Mouse (Mus musculus): ENCODE data around the gene Kdelr2. TPM values are rescaled to one million over a fixed set of nuclear protein-coding genes. Genes with fewer than 3 reads are reported as not detected.

Kdelr2 gene
- polyA plus RNA-seq, 1 experiment from 2014 or later: 345 TPM

GRCm38 (mm10) chr5:143367931-143368330, 35.7 kb upstream of the Kdelr2 start:
- no peaks in the 10 kb centered on the region for H3K9me3 ChIP-seq (ENCODE audit: control insufficient read depth, low read length)
- 81% methylated on average over 3 of the region's 3 CpGs for WGBS
- H3K27me3 ChIP-seq (replicated peaks; ENCODE audit: control insufficient read depth, insufficient read depth, low read length): peaks cover 61% of the 10 kb centered on the region
- H3K4me1 ChIP-seq (ENCODE audit: control insufficient read depth, insufficient read depth, low read length): peaks cover 13% of the 10 kb centered on the region
- H3K4me3 ChIP-seq (ENCODE audit: low read length): no peak overlapping the region
- no peaks in the 10 kb centered on the region for H3K36me3 ChIP-seq (ENCODE audit: control insufficient read depth, insufficient read depth, low read length)
- H3K27ac ChIP-seq (ENCODE audit: low read length): no peak overlapping the region
- no peak overlapping the region for H3K9ac ChIP-seq (ENCODE audit: low read depth, low read length)
- ATAC-seq: no peak
- H3K4me2 ChIP-seq (ENCODE audit: low read depth, low read length): no peak overlapping the region

GRCm38 (mm10) chr5:143369611-143370255, 33.9 kb upstream of the Kdelr2 start:
- no peak overlapping the region for H3K27ac ChIP-seq (ENCODE audit: low read length)
- 1% methylated on average over 32 of the region's 36 CpGs for WGBS
- peaks cover 71% of the 10 kb centered on the region for H3K27me3 ChIP-seq (replicated peaks; ENCODE audit: control insufficient read depth, insufficient read depth, low read length)

GRCm38 (mm10) chr5:143370416-143371145, 33.1 kb upstream of the Kdelr2 start:
- H3K9ac ChIP-seq (ENCODE audit: low read depth, low read length): no peak overlapping the region
- no peak overlapping the region for H3K27ac ChIP-seq (ENCODE audit: low read length)
- H3K4me2 ChIP-seq (ENCODE audit: low read depth, low read length): peak overlapping the region; percentile 53
- no peaks in the 10 kb centered on the region for H3K36me3 ChIP-seq (ENCODE audit: control insufficient read depth, insufficient read depth, low read length)
- H3K9me3 ChIP-seq (ENCODE audit: control insufficient read depth, low read length): no peaks in the 10 kb centered on the region
- ATAC-seq: no peak
- 32% methylated on average over 17 of the region's 17 CpGs for WGBS
- peaks cover 12% of the 10 kb centered on the region for H3K4me1 ChIP-seq (ENCODE audit: control insufficient read depth, insufficient read depth, low read length)
- H3K27me3 ChIP-seq (replicated peaks; ENCODE audit: control insufficient read depth, insufficient read depth, low read length): peaks cover 67% of the 10 kb centered on the region
- no peak overlapping the region; the same call in 1 of the 2 replicates for H3K4me3 ChIP-seq (ENCODE audit: low read length)

More at GRCm38 (mm10) chr5:143369611-143370255, 33.9 kb upstream of the Kdelr2 start:
- H3K4me1 ChIP-seq (ENCODE audit: control insufficient read depth, insufficient read depth, low read length): peaks cover 12% of the 10 kb centered on the region
- no peaks in the 10 kb centered on the region for H3K9me3 ChIP-seq (ENCODE audit: control insufficient read depth, low read length)
- no peak overlapping the region for H3K9ac ChIP-seq (ENCODE audit: low read depth, low read length)
- H3K4me2 ChIP-seq (ENCODE audit: low read depth, low read length): peak overlapping the region; percentile 53
- peak overlapping the region; percentile 31 for H3K4me3 ChIP-seq (ENCODE audit: low read length)
- no peaks in the 10 kb centered on the region for H3K36me3 ChIP-seq (ENCODE audit: control insufficient read depth, insufficient read depth, low read length)
- no peak for ATAC-seq

- no peak for ATAC-seq
- no peak overlapping the region for H3K4me2 ChIP-seq (ENCODE audit: low read depth, low read length)
- no peaks in the 10 kb centered on the region for H3K36me3 ChIP-seq (ENCODE audit: control insufficient read depth, insufficient read depth, low read length)
- peaks cover 67% of the 10 kb centered on the region for H3K27me3 ChIP-seq (replicated peaks; ENCODE audit: control insufficient read depth, insufficient read depth, low read length)
- H3K9me3 ChIP-seq (ENCODE audit: control insufficient read depth, low read length): no peaks in the 10 kb centered on the region
- H3K4me1 ChIP-seq (ENCODE audit: control insufficient read depth, insufficient read depth, low read length): peaks cover 12% of the 10 kb centered on the region
- H3K27ac ChIP-seq (ENCODE audit: low read length): no peak overlapping the region
- H3K4me3 ChIP-seq (ENCODE audit: low read length): no peak overlapping the region
- no peak overlapping the region for H3K9ac ChIP-seq (ENCODE audit: low read depth, low read length)
- 55% methylated on average over 4 of the region's 4 CpGs for WGBS
Observed at GRCm38 (mm10) chr5:143371146-143371510, 32.5 kb upstream of the Kdelr2 start.

GRCm38 (mm10) chr5:143372818-143373217, 30.8 kb upstream of the Kdelr2 start:
- no peaks in the 10 kb centered on the region for H3K36me3 ChIP-seq (ENCODE audit: control insufficient read depth, insufficient read depth, low read length)
- peak overlapping the region; percentile 75 for H3K4me2 ChIP-seq (ENCODE audit: low read depth, low read length)
- peaks cover 62% of the 10 kb centered on the region for H3K27me3 ChIP-seq (replicated peaks; ENCODE audit: control insufficient read depth, insufficient read depth, low read length)
- peak overlapping the region; percentile 46 for H3K4me3 ChIP-seq (ENCODE audit: low read length)
- no peak for ATAC-seq
- H3K27ac ChIP-seq (ENCODE audit: low read length): no peak overlapping the region
- no peaks in the 10 kb centered on the region for H3K9me3 ChIP-seq (ENCODE audit: control insufficient read depth, low read length)
- H3K9ac ChIP-seq (ENCODE audit: low read depth, low read length): peak overlapping the region; percentile 59
- 1% methylated on average over 34 of the region's 35 CpGs for WGBS
- peaks cover 12% of the 10 kb centered on the region for H3K4me1 ChIP-seq (ENCODE audit: control insufficient read depth, insufficient read depth, low read length)

GRCm38 (mm10) chr5:143375242-143375641, 28.4 kb upstream of the Kdelr2 start:
- Histone ChIP-seq H3K4me2 (ENCODE audit: low read depth, low read length) (peak overlapping the region; percentile 58), H3K9me3 (ENCODE audit: control insufficient read depth, low read length) (no peaks in the 10 kb centered on the region), H3K4me3 (ENCODE audit: low read length) (peak overlapping the region; percentile 38), H3K36me3 (ENCODE audit: control insufficient read depth, insufficient read depth, low read length) (no peaks in the 10 kb centered on the region), H3K4me1 (ENCODE audit: control insufficient read depth, insufficient read depth, low read length) (peaks cover 6% of the 10 kb centered on the region; the same call in 1 of the 2 replicates), H3K27me3 (replicated peaks; ENCODE audit: control insufficient read depth, insufficient read depth, low read length) (peaks cover 37% of the 10 kb centered on the region), H3K27ac (ENCODE audit: low read length) (no peak overlapping the region), H3K9ac (ENCODE audit: low read depth, low read length) (peak overlapping the region; percentile 55)
- ATAC-seq: peak; percentile 79
- WGBS: 10% methylated on average over 21 of the region's 21 CpGs

- no peak for ATAC-seq
- Histone ChIP-seq H3K27me3 (replicated peaks; ENCODE audit: control insufficient read depth, insufficient read depth, low read length) (peaks cover 28% of the 10 kb centered on the region), H3K36me3 (ENCODE audit: control insufficient read depth, insufficient read depth, low read length) (no peaks in the 10 kb centered on the region), H3K27ac (ENCODE audit: low read length) (no peak overlapping the region), H3K4me1 (ENCODE audit: control insufficient read depth, insufficient read depth, low read length) (peaks cover 6% of the 10 kb centered on the region; the same call in 1 of the 2 replicates), H3K4me3 (ENCODE audit: low read length) (no peak overlapping the region), H3K9ac (ENCODE audit: low read depth, low read length) (no peak overlapping the region), H3K9me3 (ENCODE audit: control insufficient read depth, low read length) (no peaks in the 10 kb centered on the region), H3K4me2 (ENCODE audit: low read depth, low read length) (no peak overlapping the region)
- 80% methylated on average over 4 of the region's 4 CpGs for WGBS
Observed at GRCm38 (mm10) chr5:143376156-143376555, 27.5 kb upstream of the Kdelr2 start.

- H3K27ac ChIP-seq (ENCODE audit: low read length): no peak overlapping the region
- H3K4me3 ChIP-seq (ENCODE audit: low read length): peak overlapping the region; percentile 42
- peak overlapping the region; percentile 77 for H3K4me2 ChIP-seq (ENCODE audit: low read depth, low read length)
- H3K9ac ChIP-seq (ENCODE audit: low read depth, low read length): peak overlapping the region; percentile 49; the same call in 1 of the 2 replicates
- H3K9me3 ChIP-seq (ENCODE audit: control insufficient read depth, low read length): no peaks in the 10 kb centered on the region
- WGBS: 8% methylated on average over 37 of the region's 39 CpGs
- peak; percentile 94 for ATAC-seq
- peaks cover 11% of the 10 kb centered on the region; the same call in 1 of the 2 replicates for H3K27me3 ChIP-seq (replicated peaks; ENCODE audit: control insufficient read depth, insufficient read depth, low read length)
- H3K4me1 ChIP-seq (ENCODE audit: control insufficient read depth, insufficient read depth, low read length): peaks cover 11% of the 10 kb centered on the region
- no peaks in the 10 kb centered on the region for H3K36me3 ChIP-seq (ENCODE audit: control insufficient read depth, insufficient read depth, low read length)
Observed at GRCm38 (mm10) chr5:143386797-143387621, 16.6 kb upstream of the Kdelr2 start.

GRCm38 (mm10) chr5:143394184-143394583, 9.5 kb upstream of the Kdelr2 start:
- ATAC-seq: no peak
- H3K9ac ChIP-seq (ENCODE audit: low read depth, low read length): no peak overlapping the region
- no peaks in the 10 kb centered on the region for H3K27me3 ChIP-seq (replicated peaks; ENCODE audit: control insufficient read depth, insufficient read depth, low read length)
- no peak overlapping the region for H3K4me2 ChIP-seq (ENCODE audit: low read depth, low read length)
- H3K4me3 ChIP-seq (ENCODE audit: low read length): no peak overlapping the region
- no peak overlapping the region for H3K27ac ChIP-seq (ENCODE audit: low read length)
- no peaks in the 10 kb centered on the region for H3K4me1 ChIP-seq (ENCODE audit: control insufficient read depth, insufficient read depth, low read length)
- 80% methylated on average over 7 of the region's 7 CpGs for WGBS
- no peaks in the 10 kb centered on the region for H3K36me3 ChIP-seq (ENCODE audit: control insufficient read depth, insufficient read depth, low read length)
- H3K9me3 ChIP-seq (ENCODE audit: control insufficient read depth, low read length): peaks cover 4% of the 10 kb centered on the region; the same call in 1 of the 2 replicates
